Mouse (Mus musculus) intestine, embryonic 16.5 days (tissue): Measurements from ENCODE around the gene Zswim4. TPM values are rescaled to one million over a fixed set of nuclear protein-coding genes. Genes with fewer than 3 reads are reported as not detected.

Source experiments
- ATAC-seq: fragments of 200-750 bp; cut with Nextera tagmentation; 2 replicates; pipeline ENCODE4 v1.8.0; 2017; ENCODE audit warnings: moderate TSS enrichment, moderate library complexity
- H3K27ac ChIP-seq: fragments of 300-500 bp; sonication (generic); 2 replicates; pipeline ENCODE4 v1.5.1; 2014; ENCODE audit warnings: mild to moderate bottlenecking, low read length
- H3K27me3 ChIP-seq: fragments of 300-500 bp; sonication (generic); replicated peaks from 2 replicates; pipeline ENCODE4 v1.6.1; 2014; ENCODE audit warnings: low read length, control low read depth, mixed read lengths; ENCODE audit not compliant: control insufficient read depth, insufficient read depth
- H3K36me3 ChIP-seq: fragments of 300-500 bp; sonication (generic); 2 replicates; pipeline ENCODE4 v1.6.1; 2014; ENCODE audit warnings: low read length, control low read depth; ENCODE audit not compliant: control insufficient read depth, insufficient read depth
- H3K4me1 ChIP-seq: fragments of 300-500 bp; sonication (generic); 2 replicates; pipeline ENCODE4 v1.6.1; 2014; ENCODE audit warnings: low read length, control low read depth, mixed read lengths; ENCODE audit not compliant: control insufficient read depth, insufficient read depth
- H3K4me2 ChIP-seq: fragments of 300-500 bp; sonication (generic); 2 replicates; pipeline ENCODE4 v1.6.1; 2014; ENCODE audit warnings: low read depth, low read length, control low read depth
- H3K4me3 ChIP-seq: fragments of 300-500 bp; sonication (generic); 2 replicates; pipeline ENCODE4 v1.5.1; 2014; ENCODE audit warnings: mild to moderate bottlenecking, low read length
- H3K9ac ChIP-seq: fragments of 300-500 bp; sonication (generic); 2 replicates; pipeline ENCODE4 v1.6.1; 2014; ENCODE audit warnings: low read depth, low read length
- H3K9me3 ChIP-seq: fragments of 300-500 bp; sonication (generic); 2 replicates; pipeline ENCODE4 v1.6.1; 2016; ENCODE audit warnings: low read length, control low read depth; ENCODE audit not compliant: control insufficient read depth
- WGBS: fragments of 180-500 bp; shearing (Covaris S2); extraction: QIAGEN DNeasy Blood & Tissue Kit; methylation state at CpG from one replicate; pipeline ENCODE4 v1.1.7; 2014; 5-methylcytosine and 5-hydroxymethylcytosine counted together
- polyA plus RNA-seq: library from polyadenylated mRNA; unstranded; fragments of >200 nt; fragmentation: Nextera tagmentation; extraction: Ambion mirVana; gene quantifications from 2 replicates; pipeline ENCODE4 v1.2.1, GENCODE M21; 2015

Gene Zswim4
- polyA plus RNA-seq, 1 experiment from 2014 or later = 7.1 TPM

GRCm38 (mm10) chr8:84211881-84212563, 24.8 kb downstream of the Zswim4 start:
- H3K4me1 ChIP-seq = peaks cover 10% of the 10 kb centered on the region
- peaks cover 12% of the 10 kb centered on the region for H3K36me3 ChIP-seq
- 91% methylated on average over 31 of the region's 31 CpGs for WGBS

GRCm38 (mm10) chr8:84211202-84211601, 25.7 kb downstream of the Zswim4 start:
- Histone ChIP-seq H3K27me3 (no peaks in the 10 kb centered on the region), H3K4me2 (no peak overlapping the region), H3K9me3 (no peaks in the 10 kb centered on the region), H3K9ac (no peak overlapping the region), H3K27ac (no peak overlapping the region), H3K4me1 (peaks cover 13% of the 10 kb centered on the region), H3K4me3 (no peak overlapping the region), H3K36me3 (peaks cover 15% of the 10 kb centered on the region)
- 89% methylated on average over 3 of the region's 3 CpGs for WGBS
- no peak for ATAC-seq

More at GRCm38 (mm10) chr8:84211881-84212563, 24.8 kb downstream of the Zswim4 start:
- Histone ChIP-seq H3K4me2 (no peak overlapping the region), H3K9me3 (no peaks in the 10 kb centered on the region), H3K4me3 (no peak overlapping the region), H3K27ac (no peak overlapping the region), H3K27me3 (no peaks in the 10 kb centered on the region), H3K9ac (no peak overlapping the region)
- ATAC-seq = no peak

- no peak overlapping the region for H3K27ac ChIP-seq
- 56% methylated on average over 34 of the region's 34 CpGs for WGBS
- 0 out of 2 replicates have a peak overlapping the region, but pooled peaks have one; percentile 11 for H3K4me2 ChIP-seq
- ATAC-seq = peak; percentile 36
- no peak overlapping the region for H3K9ac ChIP-seq
- no peaks in the 10 kb centered on the region for H3K9me3 ChIP-seq
- peaks cover 15% of the 10 kb centered on the region for H3K36me3 ChIP-seq
- no peak overlapping the region for H3K4me3 ChIP-seq
- H3K4me1 ChIP-seq = peaks cover 13% of the 10 kb centered on the region
- no peaks in the 10 kb centered on the region for H3K27me3 ChIP-seq
Measured at GRCm38 (mm10) chr8:84210167-84210791, 26.6 kb downstream of the Zswim4 start.

- peak overlapping the region; percentile 52 for H3K9ac ChIP-seq
- no peak for ATAC-seq
Measured at GRCm38 (mm10) chr8:84208381-84209380, 28.2 kb downstream of the Zswim4 start.

GRCm38 (mm10) chr8:84207811-84208210, 29.0 kb downstream of the Zswim4 start:
- Histone ChIP-seq H3K4me1 (peaks cover 22% of the 10 kb centered on the region), H3K36me3 (peaks cover 15% of the 10 kb centered on the region), H3K27ac (peak overlapping the region; percentile 79), H3K9me3 (no peaks in the 10 kb centered on the region), H3K4me2 (no peak overlapping the region), H3K9ac (peak overlapping the region; percentile 52), H3K4me3 (no peak overlapping the region), H3K27me3 (no peaks in the 10 kb centered on the region)
- WGBS = 71% methylated on average over 7 of the region's 7 CpGs
- ATAC-seq = peak; percentile 14; the same call in 1 of the 2 replicates

More at GRCm38 (mm10) chr8:84208381-84209380, 28.2 kb downstream of the Zswim4 start:
- Histone ChIP-seq H3K4me1 (peaks cover 19% of the 10 kb centered on the region), H3K36me3 (peaks cover 15% of the 10 kb centered on the region), H3K9me3 (no peaks in the 10 kb centered on the region), H3K27me3 (no peaks in the 10 kb centered on the region), H3K4me3 (no peak overlapping the region), H3K4me2 (no peak overlapping the region), H3K27ac (peak overlapping the region; percentile 79)
- WGBS = 63% methylated on average over 17 of the region's 17 CpGs

GRCm38 (mm10) chr8:84206666-84207065, 30.2 kb downstream of the Zswim4 start:
- Histone ChIP-seq H3K4me1 (peaks cover 34% of the 10 kb centered on the region), H3K9me3 (no peaks in the 10 kb centered on the region), H3K27ac (no peak overlapping the region), H3K36me3 (peaks cover 7% of the 10 kb centered on the region), H3K9ac (no peak overlapping the region), H3K4me2 (no peak overlapping the region), H3K4me3 (no peak overlapping the region), H3K27me3 (no peaks in the 10 kb centered on the region)
- ATAC-seq = no peak
- WGBS = 93% methylated on average over 3 of the region's 3 CpGs

- no peaks in the 10 kb centered on the region for H3K27me3 ChIP-seq
- no peaks in the 10 kb centered on the region for H3K9me3 ChIP-seq
- WGBS = 91% methylated on average over 5 of the region's 5 CpGs
- H3K27ac ChIP-seq = no peak overlapping the region
- H3K4me3 ChIP-seq = no peak overlapping the region
- H3K4me2 ChIP-seq = no peak overlapping the region
- peaks cover 5% of the 10 kb centered on the region; the same call in 1 of the 2 replicates for H3K36me3 ChIP-seq
- H3K9ac ChIP-seq = no peak overlapping the region
- no peak for ATAC-seq
- H3K4me1 ChIP-seq = peaks cover 47% of the 10 kb centered on the region
Measured at GRCm38 (mm10) chr8:84205073-84205472, 31.8 kb downstream of the Zswim4 start.

GRCm38 (mm10) chr8:84203975-84204772, 32.7 kb downstream of the Zswim4 start:
- WGBS = 54% methylated on average over 13 of the region's 13 CpGs
- H3K4me1 ChIP-seq = peaks cover 56% of the 10 kb centered on the region

More at GRCm38 (mm10) chr8:84203975-84204772, 32.7 kb downstream of the Zswim4 start:
- Histone ChIP-seq H3K9ac (peak overlapping the region; percentile 89), H3K9me3 (no peaks in the 10 kb centered on the region), H3K36me3 (peaks cover 5% of the 10 kb centered on the region; the same call in 1 of the 2 replicates), H3K4me2 (peak overlapping the region; percentile 94), H3K4me3 (peak overlapping the region; percentile 73), H3K27ac (peak overlapping the region; percentile 95), H3K27me3 (no peaks in the 10 kb centered on the region)
- no peak for ATAC-seq
